Mouse (Mus musculus): ENCODE data around the gene Pan3.

Pan3 gene

GRCm38 (mm10) chr5:147585070-147585469, 155.1 kb downstream of the Pan3 start:
- in situ Hi-C loops (cut with MboI; ENCODE audit: unreplicated experiment in 2 of 2), result loop anchor here (10.0 to 25.0 kb wide), 2 partner anchors 252 to 650 kb away; no protein-coding TSS in a partner anchor

- in situ Hi-C loops (cut with MboI; ENCODE audit: unreplicated experiment in 2 of 2), result loop anchor here (10.0 to 25.0 kb wide), 2 partner anchors 247 to 645 kb away; no protein-coding TSS in a partner anchor
Measured at GRCm38 (mm10) chr5:147589814-147590213, 159.9 kb downstream of the Pan3 start.

GRCm38 (mm10) chr5:147597825-147598224, 167.9 kb downstream of the Pan3 start:
- in situ Hi-C loops (cut with MboI; ENCODE audit: unreplicated experiment in 2 of 2), result loop anchor here in 1 of 2 experiments (25.0 kb wide), 1 partner anchor 239 kb away; no protein-coding TSS in a partner anchor

Measured in v-Abl transformed pro-B cells (cell line).